Mouse (Mus musculus) heart, embryonic 16.5 days (tissue): ENCODE results near the gene Gm34653. TPM values are rescaled to one million over a fixed set of nuclear protein-coding genes. Genes with fewer than 3 reads are reported as not detected.
A peak's percentile ranks its signal among the peaks of the same experiment; 100 is the strongest.
"Not testable (repeated sequence)": the region's sequence is repeated elsewhere in the genome, so short reads cannot be mapped to it uniquely, and the experiment has no call there.

Experiments
- ATAC-seq: fragments of 200-750 bp; cut with Nextera tagmentation; replicated peaks from 2 replicates; pipeline ENCODE4 v1.8.0; 2017; ENCODE audit warnings: moderate number of reproducible peaks; ENCODE audit not compliant: insufficient read depth, low FRiP score; ENCODE audit errors: extremely low read depth
- H3K27ac ChIP-seq: fragments of 300-500 bp; sonication (generic); 2 replicates; pipeline ENCODE4 v1.5.1; 2014; ENCODE audit warnings: mild to moderate bottlenecking, low read length, control low read depth, moderate library complexity
- H3K27me3 ChIP-seq: fragments of 300-500 bp; sonication (generic); 2 replicates; pipeline ENCODE4 v1.6.1; 2014; ENCODE audit warnings: low read length, mixed read lengths; ENCODE audit not compliant: control insufficient read depth, insufficient read depth
- H3K36me3 ChIP-seq: fragments of 300-500 bp; sonication (generic); 2 replicates; pipeline ENCODE4 v1.6.1; 2014; ENCODE audit not compliant: control insufficient read depth, insufficient read depth
- H3K4me1 ChIP-seq: fragments of 300-500 bp; sonication (generic); 2 replicates; pipeline ENCODE4 v1.6.1; 2014; ENCODE audit warnings: low read length, mixed read lengths; ENCODE audit not compliant: control insufficient read depth, insufficient read depth
- H3K4me2 ChIP-seq: fragments of 300-500 bp; sonication (generic); 2 replicates; pipeline ENCODE4 v1.6.1; 2014; ENCODE audit warnings: low read depth, mild to moderate bottlenecking, control low read depth, low read length
- H3K4me3 ChIP-seq: fragments of 300-500 bp; sonication (generic); 2 replicates; pipeline ENCODE4 v1.5.1; 2014; ENCODE audit warnings: mild to moderate bottlenecking, control low read depth, low read length
- H3K9ac ChIP-seq: fragments of 300-500 bp; sonication (generic); 2 replicates; pipeline ENCODE4 v1.6.1; 2014; ENCODE audit warnings: low read length, control low read depth
- H3K9me3 ChIP-seq: fragments of 300-500 bp; sonication (generic); replicated peaks from 2 replicates; pipeline ENCODE4 v1.6.1; 2016; ENCODE audit warnings: low read length; ENCODE audit not compliant: control insufficient read depth
- WGBS: fragments of 180-500 bp; shearing (Covaris S2); extraction: QIAGEN DNeasy Blood & Tissue Kit; methylation state at CpG from one replicate; pipeline ENCODE4 v1.1.7; 2014; 5-methylcytosine and 5-hydroxymethylcytosine counted together
- polyA plus RNA-seq: library from polyadenylated mRNA; unstranded; fragments of >200 nt; fragmentation: Nextera tagmentation; extraction: Ambion mirVana; gene quantifications from 2 replicates; pipeline ENCODE4 v1.2.1, GENCODE M21; 2015

The Gm34653 gene
- polyA plus RNA-seq, 1 experiment from 2014 or later: not detected

DNA sequence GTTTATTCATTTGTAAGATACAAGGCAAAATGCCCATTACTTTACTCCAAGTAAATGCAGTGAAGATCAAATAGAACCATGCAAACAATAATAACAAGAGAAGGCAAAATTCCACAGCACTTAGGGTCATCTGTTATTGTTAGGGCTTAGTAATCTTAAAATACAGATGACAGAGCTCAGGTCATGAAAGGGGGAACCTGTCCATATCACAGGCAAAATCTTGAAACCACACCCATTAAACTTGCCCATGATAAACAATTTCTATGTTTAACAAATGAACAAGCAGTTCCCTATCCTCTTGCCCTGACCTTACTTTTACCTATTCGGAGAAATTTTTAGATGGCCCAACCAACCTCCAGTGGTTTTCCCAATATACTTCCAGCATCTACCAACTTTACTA lies 23.2 kb upstream of the Gm34653 start:
- Histone ChIP-seq H3K4me1 (peaks cover 7% of the 10 kb centered on the region), H3K4me2 (no peak overlapping the region), H3K36me3 (peaks cover 28% of the 10 kb centered on the region), H3K27me3 (no peaks in the 10 kb centered on the region), H3K9ac (no peak overlapping the region), H3K9me3 (no peaks in the 10 kb centered on the region), H3K4me3 (no peak overlapping the region), H3K27ac (no peak overlapping the region)
- ATAC-seq: no peak
- 94% methylated on average over 1 of the region's 1 CpGs for WGBS

DNA sequence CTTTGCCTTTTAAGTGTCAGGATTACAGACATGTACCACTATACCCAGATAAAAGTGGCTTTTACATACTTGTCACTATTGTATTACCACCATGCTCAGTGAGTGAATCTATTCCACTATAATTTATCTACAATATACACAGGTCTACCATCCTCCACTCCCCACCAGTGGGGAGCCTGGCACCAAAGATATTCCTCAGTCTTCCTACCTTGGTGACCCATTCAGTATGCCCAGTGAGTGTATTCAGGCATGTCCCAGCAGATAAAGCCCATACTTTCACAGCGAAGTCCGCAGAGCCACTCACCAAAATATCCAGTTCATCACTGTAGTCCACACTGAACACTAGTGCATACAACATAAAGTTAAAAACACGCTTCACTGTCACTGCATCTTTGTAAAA lies 22.0 kb upstream of the Gm34653 start:
- WGBS: 88% methylated on average over 3 of the region's 3 CpGs
- no peak for ATAC-seq
- H3K9ac ChIP-seq: no peak overlapping the region

DNA sequence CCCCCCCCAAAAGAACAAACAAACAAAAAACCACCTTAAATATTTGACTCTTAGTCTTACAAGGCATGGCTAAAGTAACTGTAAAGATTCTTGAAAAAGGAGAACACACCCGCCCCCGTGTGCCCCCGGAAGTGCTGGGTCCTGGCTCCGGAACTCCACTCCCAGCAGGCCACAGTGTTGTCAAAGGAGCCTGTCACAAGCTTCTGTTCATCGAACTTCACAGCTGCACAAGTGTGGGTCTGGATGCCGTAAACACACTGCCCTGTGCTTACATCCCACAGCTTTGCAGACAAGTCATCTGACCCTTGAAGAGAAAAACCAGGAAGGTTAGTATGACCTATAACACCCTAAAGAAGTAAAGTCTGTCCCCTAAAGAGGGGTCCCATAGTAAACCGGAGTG lies 20.1 kb upstream of the Gm34653 start:
- Histone ChIP-seq H3K9ac (no peak overlapping the region), H3K4me1 (no peaks in the 10 kb centered on the region; the same call in 1 of the 2 replicates), H3K4me2 (no peak overlapping the region), H3K27me3 (no peaks in the 10 kb centered on the region), H3K4me3 (no peak overlapping the region), H3K36me3 (peaks cover 27% of the 10 kb centered on the region), H3K27ac (no peak overlapping the region), H3K9me3 (no peaks in the 10 kb centered on the region)
- WGBS: 73% methylated on average over 7 of the region's 7 CpGs
- ATAC-seq: no peak

More for the DNA sequence above, 22.0 kb upstream of the Gm34653 start:
- no peak overlapping the region for H3K27ac ChIP-seq
- no peaks in the 10 kb centered on the region for H3K9me3 ChIP-seq
- H3K4me2 ChIP-seq: no peak overlapping the region
- H3K4me3 ChIP-seq: no peak overlapping the region
- peaks cover 27% of the 10 kb centered on the region for H3K36me3 ChIP-seq
- H3K4me1 ChIP-seq: peaks cover 3% of the 10 kb centered on the region; the same call in 1 of the 2 replicates
- H3K27me3 ChIP-seq: no peaks in the 10 kb centered on the region

DNA sequence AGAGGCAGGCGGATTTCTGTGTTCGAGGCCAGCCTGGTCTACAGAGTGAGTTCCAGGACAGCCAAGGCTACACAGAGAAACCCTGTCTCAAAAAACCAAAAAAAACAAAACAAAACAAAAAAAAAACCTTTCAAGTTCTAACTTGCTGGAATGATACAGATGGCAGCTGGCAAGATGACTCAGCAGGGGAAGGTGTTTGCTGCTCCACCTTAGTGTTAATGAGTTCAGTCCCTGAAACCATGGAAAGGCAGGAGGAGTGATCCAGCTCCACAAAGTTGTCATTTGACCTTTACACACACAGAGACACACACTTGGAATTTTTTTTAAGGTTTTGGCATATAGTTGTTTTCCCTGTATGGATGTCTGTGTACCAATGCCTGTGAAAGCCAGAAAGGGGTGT lies 16.9 kb upstream of the Gm34653 start:
- H3K4me3 ChIP-seq, ATAC-seq, H3K27ac ChIP-seq, H3K27me3 ChIP-seq, H3K9ac ChIP-seq, H3K9me3 ChIP-seq, H3K4me1 ChIP-seq, H3K4me2 ChIP-seq: not testable (repeated sequence)
- H3K36me3 ChIP-seq: peaks cover 26% of the 10 kb centered on the region
- WGBS: 92% methylated on average over 2 of the region's 2 CpGs

DNA sequence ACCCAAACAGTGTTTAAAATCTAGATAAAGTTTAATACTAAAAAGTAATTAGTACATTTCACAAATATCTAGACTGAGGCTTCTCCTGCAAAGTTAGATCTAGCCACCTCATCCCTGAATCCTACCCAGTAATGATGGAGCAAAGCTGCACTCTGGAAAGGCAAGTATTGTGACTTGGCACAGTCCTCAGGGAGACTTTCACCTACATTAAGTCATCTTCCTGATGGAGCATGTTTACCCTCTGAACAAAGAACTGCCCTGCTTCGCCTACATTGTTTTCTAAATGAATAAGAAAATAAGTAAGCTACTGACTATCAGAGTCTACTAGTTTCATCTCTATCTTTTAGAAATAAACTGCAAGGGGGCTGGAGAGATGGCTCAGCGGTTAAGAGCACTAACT lies 14.3 kb upstream of the Gm34653 start:
- no peaks in the 10 kb centered on the region for H3K4me1 ChIP-seq
- no peak overlapping the region for H3K4me2 ChIP-seq
- ATAC-seq: no peak
- WGBS: 93% methylated on average over 2 of the region's 2 CpGs
- H3K27me3 ChIP-seq: no peaks in the 10 kb centered on the region
- no peak overlapping the region for H3K27ac ChIP-seq
- H3K9me3 ChIP-seq: no peaks in the 10 kb centered on the region
- H3K9ac ChIP-seq: no peak overlapping the region
- H3K36me3 ChIP-seq: peaks cover 20% of the 10 kb centered on the region; the same call in 1 of the 2 replicates
- no peak overlapping the region for H3K4me3 ChIP-seq

DNA sequence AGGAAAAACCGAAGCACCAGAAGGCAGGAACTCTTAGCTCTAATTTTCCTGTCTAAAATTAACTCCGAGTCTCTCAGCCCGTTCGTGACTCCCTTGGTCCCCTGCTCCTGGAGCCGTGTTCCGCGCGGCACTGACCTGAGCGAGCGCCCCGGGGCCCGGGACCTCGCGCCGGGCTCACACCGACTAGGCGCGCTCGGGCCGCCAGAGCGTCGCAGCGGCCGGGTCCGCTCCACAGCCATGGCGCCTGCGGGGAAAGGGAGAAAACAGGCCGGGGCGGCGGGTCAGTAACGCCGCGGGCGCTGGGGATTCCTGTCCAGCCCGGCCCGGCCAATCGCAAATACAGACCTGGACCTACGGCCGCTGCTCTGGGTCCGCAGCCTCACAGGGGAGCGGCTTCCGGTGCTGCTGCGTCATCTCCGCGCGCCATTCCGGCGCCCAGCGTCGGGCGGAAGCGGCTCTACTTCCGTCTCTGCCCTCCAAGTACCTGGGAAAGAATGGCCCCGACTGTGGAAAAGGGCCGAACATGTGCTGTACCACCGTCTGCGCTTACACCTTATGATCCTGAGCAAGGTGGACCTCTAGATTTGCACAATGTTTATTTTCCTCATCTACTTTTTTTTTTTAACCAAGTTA lies 6.9 kb upstream of the Gm34653 start, which contains the start of gene Fbxw2:
Fbxw2 (minus strand) TSS at position 485 of the 633 bp plus-strand sequence.
- peak within 1 kb of the TSS; percentile 72 for H3K4me2 ChIP-seq
- H3K36me3 ChIP-seq: peaks cover 8% of the 10 kb centered on the region; the same call in 1 of the 2 replicates
- ATAC-seq: peak; percentile 99
- peaks cover 13% of the 10 kb centered on the region for H3K4me1 ChIP-seq
- no peaks in the 10 kb centered on the region; the same call in 1 of the 2 replicates for H3K27me3 ChIP-seq
- no peaks in the 10 kb centered on the region for H3K9me3 ChIP-seq
- WGBS: under 1% methylated on average over 57 of the region's 57 CpGs
- H3K27ac ChIP-seq: peak within 1 kb of the TSS; percentile 88
- H3K4me3 ChIP-seq: peak within 1 kb of the TSS; percentile 100
- peak within 1 kb of the TSS; percentile 98 for H3K9ac ChIP-seq

DNA sequence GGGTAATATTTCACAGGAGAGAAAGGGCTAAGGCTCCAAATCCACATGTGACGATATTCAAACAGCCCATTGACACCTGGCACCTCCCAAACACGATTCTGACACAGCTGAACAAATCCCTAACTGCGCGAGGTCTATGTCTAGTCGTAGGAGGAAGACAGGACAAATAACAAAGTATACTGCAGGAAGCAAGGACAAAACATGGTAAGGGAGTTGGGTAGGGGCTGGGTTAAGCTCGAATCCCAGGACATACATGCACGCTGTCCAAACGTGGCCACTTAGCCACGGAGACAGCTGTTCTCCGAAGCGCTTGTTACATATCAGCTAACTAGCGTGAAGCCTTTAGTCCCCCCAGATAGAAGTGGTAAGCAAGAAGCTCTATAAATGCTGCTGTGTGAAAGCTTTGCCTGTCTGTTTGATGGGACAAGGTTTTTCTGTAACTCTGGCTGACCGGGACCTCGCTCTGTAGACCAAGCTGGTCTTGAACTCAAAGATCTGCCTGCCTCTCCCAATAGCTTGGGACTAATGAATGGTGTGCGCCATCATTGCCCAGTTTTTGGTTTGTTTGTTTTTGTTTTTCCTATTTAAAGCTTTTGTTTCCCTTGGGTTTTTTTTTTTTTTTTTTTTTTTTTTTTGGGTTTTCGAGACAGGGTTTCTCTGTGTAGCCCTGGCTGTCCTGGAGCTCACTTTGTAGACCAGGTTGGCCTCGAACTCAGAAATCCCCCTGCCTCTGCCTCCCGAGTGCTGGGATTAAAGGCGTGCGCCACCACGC lies 6.2 kb upstream of the Gm34653 start:
- 33% methylated on average over 20 of the region's 21 CpGs for WGBS
- Histone ChIP-seq H3K4me3 (peak overlapping the region; percentile 100), H3K27ac (peak overlapping the region; percentile 9; the same call in 1 of the 2 replicates), H3K4me2 (peak overlapping the region; percentile 72), H3K9ac (peak overlapping the region; percentile 98), H3K9me3 (no peaks in the 10 kb centered on the region), H3K4me1 (peaks cover 13% of the 10 kb centered on the region), H3K27me3 (no peaks in the 10 kb centered on the region; the same call in 1 of the 2 replicates), H3K36me3 (peaks cover 8% of the 10 kb centered on the region; the same call in 1 of the 2 replicates)
- no peak for ATAC-seq

DNA sequence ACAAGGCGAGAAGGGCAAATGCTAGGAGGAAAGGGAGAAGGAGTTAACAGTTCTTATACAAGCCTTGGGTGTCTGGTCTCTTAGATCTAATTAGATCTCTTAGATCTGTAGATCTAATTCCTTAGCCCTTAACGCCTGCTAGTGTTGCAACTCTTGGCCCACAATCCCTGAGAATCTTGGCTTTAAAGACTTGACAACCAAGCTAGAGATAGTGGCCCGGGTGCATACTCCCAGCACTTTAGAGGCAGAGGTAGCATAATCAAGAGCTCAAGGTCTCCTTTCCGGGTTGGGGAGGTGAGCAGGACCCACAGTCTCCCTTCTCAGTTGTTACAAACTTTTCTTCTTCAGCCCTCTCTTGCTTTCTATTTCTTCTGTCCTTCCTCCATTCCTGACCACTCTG lies 5.2 kb upstream of the Gm34653 start:
- Histone ChIP-seq H3K4me3 (no peak overlapping the region), H3K27me3 (no peaks in the 10 kb centered on the region; the same call in 1 of the 2 replicates), H3K4me2 (no peak overlapping the region), H3K9ac (no peak overlapping the region), H3K4me1 (peaks cover 13% of the 10 kb centered on the region), H3K9me3 (no peaks in the 10 kb centered on the region), H3K27ac (no peak overlapping the region), H3K36me3 (no peaks in the 10 kb centered on the region)
- ATAC-seq: no peak
- 83% methylated on average over 4 of the region's 4 CpGs for WGBS

DNA sequence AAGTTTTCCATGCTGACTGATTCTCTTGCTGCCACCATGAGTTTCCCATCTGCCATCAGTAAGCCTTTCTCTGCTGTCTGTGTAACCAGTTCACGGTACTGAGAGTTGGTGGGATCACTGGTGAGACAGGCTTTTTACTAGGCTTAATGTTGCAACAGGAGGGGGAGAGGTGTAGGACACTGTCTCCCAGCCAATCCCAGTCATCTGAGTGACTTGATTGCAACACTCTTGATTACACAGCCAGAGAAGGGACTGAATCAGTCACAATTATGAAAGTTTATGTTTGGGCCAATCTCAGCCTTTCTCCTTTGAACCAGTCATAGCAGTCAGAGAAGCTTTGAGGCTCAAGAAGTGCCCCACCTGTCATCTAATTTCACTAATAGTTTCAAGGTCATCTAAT lies 4.8 kb upstream of the Gm34653 start:
- Histone ChIP-seq H3K4me2 (no peak overlapping the region), H3K9me3 (no peaks in the 10 kb centered on the region), H3K4me1 (peaks cover 13% of the 10 kb centered on the region), H3K4me3 (no peak overlapping the region), H3K9ac (no peak overlapping the region), H3K27ac (no peak overlapping the region), H3K27me3 (no peaks in the 10 kb centered on the region; the same call in 1 of the 2 replicates), H3K36me3 (no peaks in the 10 kb centered on the region)
- no peak for ATAC-seq
- WGBS: 86% methylated on average over 1 of the region's 1 CpGs
